Mouse (Mus musculus): ENCODE measurements around the gene Adgre5.

GRCm38 (mm10) chr8:83747661-83748346 lies 6.7 kb upstream of the Adgre5 start:
- TF ChIP-seq CTCF (IDR thresholded peaks at IDR 0.05; ENCODE audit: low read depth) (no peak), EP300 (IDR thresholded peaks at IDR 0.05; ENCODE audit: low read depth) (0 out of 2 replicates have a peak, but pooled peaks have one; percentile 16)

Measured in heart, postnatal 0 days (tissue).